Mouse (Mus musculus) midbrain, embryonic 16.5 days (tissue): ENCODE measurements around the gene Dchs1. TPM values are rescaled to one million over a fixed set of nuclear protein-coding genes. Genes with fewer than 3 reads are reported as not detected.
A peak's percentile ranks its signal among the peaks of the same experiment; 100 is the strongest.

ENCODE experiments used
- ATAC-seq: fragments of 200-750 bp; cut with Nextera tagmentation; 2 replicates; pipeline ENCODE4 v1.8.0; 2017; ENCODE audit warnings: moderate TSS enrichment
- H3K27ac ChIP-seq: fragments of 300-500 bp; sonication (generic); 2 replicates; pipeline ENCODE4 v1.5.1; 2014; ENCODE audit warnings: mild to moderate bottlenecking, low read length, mixed read lengths
- H3K27me3 ChIP-seq: fragments of 300-500 bp; sonication (generic); 2 replicates; pipeline ENCODE4 v1.6.1; 2014; ENCODE audit warnings: low read depth, low read length, mixed read lengths; ENCODE audit not compliant: control insufficient read depth, insufficient read depth
- H3K36me3 ChIP-seq: fragments of 300-500 bp; sonication (generic); 2 replicates; pipeline ENCODE4 v1.6.1; 2014; ENCODE audit warnings: mild to moderate bottlenecking, low read length, moderate library complexity, mixed read lengths; ENCODE audit not compliant: control insufficient read depth, insufficient read depth
- H3K4me1 ChIP-seq: fragments of 300-500 bp; sonication (generic); 2 replicates; pipeline ENCODE4 v1.6.1; 2014; ENCODE audit warnings: mild to moderate bottlenecking, low read length, mixed read lengths; ENCODE audit not compliant: control insufficient read depth, insufficient read depth
- H3K4me2 ChIP-seq: fragments of 300-500 bp; sonication (generic); 2 replicates; pipeline ENCODE4 v1.6.1; 2014; ENCODE audit warnings: mild to moderate bottlenecking, low read length, mixed read lengths
- H3K4me3 ChIP-seq: fragments of 300-500 bp; sonication (generic); 2 replicates; pipeline ENCODE4 v1.5.1; 2014; ENCODE audit warnings: low read depth, mild to moderate bottlenecking, low read length, moderate library complexity, mixed read lengths
- H3K9ac ChIP-seq: fragments of 300-500 bp; sonication (generic); 2 replicates; pipeline ENCODE4 v1.6.1; 2014; ENCODE audit warnings: low read depth, low read length, mixed read lengths
- H3K9me3 ChIP-seq: fragments of 300-500 bp; sonication (generic); replicated peaks from 2 replicates; pipeline ENCODE4 v1.6.1; 2014; ENCODE audit warnings: mild to moderate bottlenecking, low read length, mixed read lengths; ENCODE audit not compliant: control insufficient read depth, poor library complexity, severe bottlenecking
- WGBS: fragments of 180-500 bp; shearing (Covaris S2); extraction: QIAGEN DNeasy Blood & Tissue Kit; methylation state at CpG from one replicate; pipeline ENCODE4 v1.1.7; 2014; 5-methylcytosine and 5-hydroxymethylcytosine counted together
- polyA plus RNA-seq: library from polyadenylated mRNA; unstranded; fragments of >200 nt; fragmentation: Nextera tagmentation; extraction: Ambion mirVana; gene quantifications from 2 replicates; pipeline ENCODE4 v1.2.1, GENCODE M21; 2015

Gene Dchs1
- polyA plus RNA-seq, 1 experiment from 2014 or later: 12.5 TPM

DNA sequence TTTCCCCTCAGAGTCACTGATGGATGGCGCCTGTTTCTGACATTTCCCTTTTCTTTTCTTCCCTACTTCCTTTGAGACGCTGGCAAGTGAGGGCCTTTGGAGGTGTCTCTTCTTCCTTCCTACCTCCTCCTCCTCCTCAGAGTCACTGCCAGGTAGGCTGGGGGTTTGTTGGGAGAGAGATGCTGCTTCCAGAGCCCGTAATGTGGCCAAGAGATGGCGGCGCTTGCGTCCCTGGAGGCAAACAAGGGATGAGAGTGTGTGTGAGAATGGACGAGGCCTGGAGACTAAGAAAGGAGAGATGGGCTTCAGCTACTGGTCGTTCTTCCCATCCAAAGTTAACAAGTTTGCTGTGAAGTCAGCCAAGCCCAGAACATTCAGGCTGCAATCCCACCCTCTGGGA is 52.6 kb downstream of the Dchs1 start:
- WGBS: 94% methylated on average over 8 of the region's 8 CpGs

GRCm38 (mm10) chr7:105733836-105734235 is 53.6 kb downstream of the Dchs1 start:
- peaks cover 19% of the 10 kb centered on the region for H3K36me3 ChIP-seq
- WGBS: 97% methylated on average over 11 of the region's 11 CpGs

More for the DNA sequence above, 52.6 kb downstream of the Dchs1 start:
- peaks cover 19% of the 10 kb centered on the region for H3K36me3 ChIP-seq
- no peak overlapping the region for H3K27ac ChIP-seq
- H3K4me2 ChIP-seq: no peak overlapping the region
- no peak for ATAC-seq
- H3K4me1 ChIP-seq: peaks cover 27% of the 10 kb centered on the region
- H3K4me3 ChIP-seq: no peak overlapping the region
- no peaks in the 10 kb centered on the region for H3K9me3 ChIP-seq
- no peak overlapping the region for H3K9ac ChIP-seq
- no peaks in the 10 kb centered on the region for H3K27me3 ChIP-seq

GRCm38 (mm10) chr7:105728701-105729428 is 58.6 kb downstream of the Dchs1 start:
- ATAC-seq: no peak
- no peak overlapping the region for H3K4me2 ChIP-seq
- no peaks in the 10 kb centered on the region for H3K27me3 ChIP-seq
- 23% methylated on average over 6 of the region's 6 CpGs for WGBS
- peaks cover 19% of the 10 kb centered on the region for H3K36me3 ChIP-seq
- H3K9ac ChIP-seq: no peak overlapping the region
- H3K9me3 ChIP-seq: no peaks in the 10 kb centered on the region
- peak overlapping the region; percentile 37; the same call in 1 of the 2 replicates for H3K27ac ChIP-seq
- H3K4me1 ChIP-seq: no peaks in the 10 kb centered on the region
- H3K4me3 ChIP-seq: no peak overlapping the region

More at GRCm38 (mm10) chr7:105733836-105734235, 53.6 kb downstream of the Dchs1 start:
- Histone ChIP-seq H3K4me2 (no peak overlapping the region), H3K27me3 (no peaks in the 10 kb centered on the region), H3K4me1 (peaks cover 21% of the 10 kb centered on the region), H3K27ac (no peak overlapping the region), H3K9me3 (no peaks in the 10 kb centered on the region), H3K9ac (no peak overlapping the region), H3K4me3 (no peak overlapping the region)
- ATAC-seq: no peak

DNA sequence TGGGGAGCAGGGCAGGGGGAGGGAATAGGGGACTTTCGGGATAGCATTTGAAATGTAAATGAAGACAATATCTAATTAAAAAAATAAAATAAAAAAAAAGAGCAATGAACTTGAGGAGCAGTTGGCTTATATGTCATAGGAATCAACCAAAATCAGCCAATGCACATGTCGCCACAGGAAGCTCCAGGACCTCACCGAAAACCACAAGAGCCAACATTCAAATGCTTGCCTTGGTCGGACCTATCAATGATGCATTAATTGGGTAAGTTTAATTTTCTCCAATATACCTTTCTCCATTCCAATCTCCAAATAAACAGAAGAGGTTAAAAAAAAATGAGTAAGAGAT is 60.5 kb downstream of the Dchs1 start:
- Histone ChIP-seq H3K36me3 (peaks cover 5% of the 10 kb centered on the region; the same call in 1 of the 2 replicates), H3K27ac (no peak overlapping the region), H3K4me1 (no peaks in the 10 kb centered on the region), H3K4me2 (no peak overlapping the region), H3K27me3 (no peaks in the 10 kb centered on the region), H3K4me3 (no peak overlapping the region), H3K9me3 (no peaks in the 10 kb centered on the region), H3K9ac (no peak overlapping the region)
- no peak; the same call in 1 of the 2 replicates for ATAC-seq
- WGBS: 96% methylated on average over 4 of the region's 4 CpGs

DNA sequence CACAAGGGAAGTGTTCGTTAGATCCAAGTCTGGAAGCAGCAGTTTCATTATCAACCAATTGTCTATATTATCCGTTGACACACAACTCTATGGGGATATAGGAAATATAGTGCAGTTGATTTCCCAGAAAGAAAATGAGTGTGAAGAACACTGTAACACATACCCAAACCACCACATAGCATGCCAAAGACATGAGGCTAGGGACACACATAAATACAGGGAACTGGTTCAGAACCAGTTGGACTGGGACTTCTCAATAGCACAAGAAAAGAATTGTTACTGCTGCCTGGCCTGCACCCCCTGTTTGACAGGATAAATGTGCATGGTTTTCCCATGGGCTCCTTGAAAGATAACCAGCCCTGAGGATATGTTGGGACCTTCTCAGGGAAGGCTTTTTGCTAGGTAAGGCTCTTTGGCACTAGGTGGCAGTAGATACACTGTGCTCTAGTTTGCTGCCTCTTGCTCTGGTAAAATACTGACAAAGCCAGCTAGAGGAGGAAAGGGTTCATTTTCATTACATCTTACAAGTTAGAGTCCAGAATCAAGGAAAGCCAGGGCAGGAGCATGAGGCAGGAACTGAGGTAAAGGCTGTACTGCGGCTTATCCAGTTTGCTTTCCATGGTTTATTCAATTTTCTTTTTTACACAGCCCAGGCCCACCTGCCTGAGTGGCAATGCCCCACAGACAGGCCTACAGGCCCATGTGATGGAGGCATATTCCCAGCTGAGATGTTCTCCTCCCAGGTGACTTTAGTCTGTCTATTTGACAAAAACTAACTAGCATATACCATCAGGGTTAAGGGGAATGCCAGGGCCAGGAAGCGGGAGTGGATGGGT is 61.1 kb downstream of the Dchs1 start:
- Histone ChIP-seq H3K27me3 (no peaks in the 10 kb centered on the region), H3K9ac (no peak overlapping the region), H3K4me1 (no peaks in the 10 kb centered on the region), H3K4me3 (no peak overlapping the region), H3K4me2 (no peak overlapping the region), H3K9me3 (no peaks in the 10 kb centered on the region), H3K27ac (no peak overlapping the region), H3K36me3 (peaks cover 3% of the 10 kb centered on the region; the same call in 1 of the 2 replicates)
- WGBS: 75% methylated on average over 4 of the region's 4 CpGs
- ATAC-seq: peak; percentile 82

DNA sequence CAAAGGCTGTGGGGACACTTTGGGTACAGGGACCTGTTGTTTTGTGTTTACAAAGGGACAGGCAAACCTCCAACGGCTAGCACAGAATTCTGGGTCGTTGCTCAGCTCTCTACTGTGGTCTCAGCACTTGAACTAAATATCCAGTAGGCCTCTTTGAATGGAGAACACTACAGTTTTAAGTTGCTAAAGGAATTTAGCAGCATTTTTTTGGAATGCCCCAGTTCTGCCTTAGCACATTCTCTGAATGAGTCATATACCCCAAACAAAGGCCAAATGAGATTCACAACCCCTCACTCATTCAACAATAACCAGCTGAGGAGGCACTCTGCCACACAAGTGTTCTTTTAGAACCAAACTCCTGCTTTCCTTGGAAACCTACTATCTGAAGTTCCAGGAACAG is 65.5 kb downstream of the Dchs1 start:
- Histone ChIP-seq H3K4me2 (no peak overlapping the region), H3K9ac (no peak overlapping the region), H3K4me1 (no peaks in the 10 kb centered on the region), H3K9me3 (no peaks in the 10 kb centered on the region), H3K36me3 (no peaks in the 10 kb centered on the region), H3K27me3 (no peaks in the 10 kb centered on the region), H3K4me3 (no peak overlapping the region), H3K27ac (no peak overlapping the region)
- no peak for ATAC-seq
- whole genome bisulfite sequencing: 75% methylated on average over 2 of the region's 2 CpGs

GRCm38 (mm10) chr7:105715366-105715765 is 72.1 kb downstream of the Dchs1 start:
- H3K4me1 ChIP-seq: no peaks in the 10 kb centered on the region
- ATAC-seq: no peak
- H3K9ac ChIP-seq: no peak overlapping the region
- WGBS: 66% methylated on average over 3 of the region's 3 CpGs
- no peaks in the 10 kb centered on the region for H3K9me3 ChIP-seq
- H3K4me2 ChIP-seq: no peak overlapping the region
- no peaks in the 10 kb centered on the region for H3K27me3 ChIP-seq
- H3K4me3 ChIP-seq: no peak overlapping the region
- H3K27ac ChIP-seq: no peak overlapping the region
- no peaks in the 10 kb centered on the region for H3K36me3 ChIP-seq

DNA sequence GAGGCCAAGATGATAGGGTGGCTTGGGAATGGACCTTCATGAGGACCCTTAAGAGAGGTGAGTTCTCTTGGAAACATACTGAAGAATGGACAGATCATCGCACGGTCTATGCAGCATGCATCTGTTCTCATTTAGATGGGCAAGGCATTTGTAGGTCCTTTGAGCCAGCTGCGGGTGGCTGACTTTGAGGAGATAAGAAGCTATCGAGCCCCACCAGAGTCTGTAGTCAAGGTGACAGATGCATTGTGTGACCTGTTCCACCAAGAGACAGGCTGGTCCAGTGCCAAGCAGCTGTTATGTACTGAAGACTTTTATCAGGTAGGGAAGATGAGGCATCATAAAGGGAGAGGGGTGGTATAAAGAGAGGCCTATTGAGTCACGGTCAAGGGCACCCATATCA is 78.7 kb downstream of the Dchs1 start:
- 94% methylated on average over 5 of the region's 5 CpGs for WGBS
- Histone ChIP-seq H3K36me3 (no peaks in the 10 kb centered on the region), H3K9ac (no peak overlapping the region), H3K27ac (no peak overlapping the region), H3K9me3 (no peaks in the 10 kb centered on the region), H3K4me3 (no peak overlapping the region), H3K4me2 (no peak overlapping the region), H3K27me3 (no peaks in the 10 kb centered on the region), H3K4me1 (no peaks in the 10 kb centered on the region)
- no peak for ATAC-seq

GRCm38 (mm10) chr7:105703816-105704215 is 83.6 kb downstream of the Dchs1 start:
- ATAC-seq: no peak

More at GRCm38 (mm10) chr7:105703816-105704215, 83.6 kb downstream of the Dchs1 start:
- Histone ChIP-seq H3K4me2 (no peak overlapping the region), H3K27ac (no peak overlapping the region), H3K9ac (no peak overlapping the region), H3K4me3 (no peak overlapping the region), H3K27me3 (no peaks in the 10 kb centered on the region), H3K36me3 (no peaks in the 10 kb centered on the region), H3K9me3 (no peaks in the 10 kb centered on the region), H3K4me1 (no peaks in the 10 kb centered on the region)
- 85% methylated on average over 4 of the region's 4 CpGs for WGBS
